Mouse (Mus musculus): ENCODE measurements at regions not wholly inside any gene's neighbourhood (a gene's known extent, or its start where the extent isn't known, plus 50 kb on each side); places are given as distances from the start of the nearest gene placed in this dataset.

DNA sequence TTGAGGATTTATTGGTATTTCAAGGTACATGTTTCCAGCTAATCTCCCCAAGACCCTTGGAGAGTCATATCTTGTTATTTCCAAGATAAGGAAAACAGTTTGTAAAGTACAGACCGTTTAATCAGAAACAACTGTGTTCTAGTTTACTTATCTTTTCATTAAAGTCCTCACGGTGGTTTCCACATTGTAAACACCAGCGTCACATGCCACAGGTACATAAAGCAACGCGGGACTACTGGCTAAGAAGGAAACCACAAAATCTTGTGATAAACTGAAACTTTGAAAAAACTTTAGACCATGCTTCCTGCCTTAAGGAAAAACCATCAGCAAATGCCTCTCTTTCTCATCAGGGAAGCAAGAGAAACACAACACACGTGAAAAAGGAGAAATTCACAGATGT is 522.4 kb upstream of the Fam174a start:
- H3K4me2 ChIP-seq (ENCODE audit: low read length): no peak overlapping the region
- WGBS: 63% methylated on average over 6 of the region's 6 CpGs
- no peak for ATAC-seq

DNA sequence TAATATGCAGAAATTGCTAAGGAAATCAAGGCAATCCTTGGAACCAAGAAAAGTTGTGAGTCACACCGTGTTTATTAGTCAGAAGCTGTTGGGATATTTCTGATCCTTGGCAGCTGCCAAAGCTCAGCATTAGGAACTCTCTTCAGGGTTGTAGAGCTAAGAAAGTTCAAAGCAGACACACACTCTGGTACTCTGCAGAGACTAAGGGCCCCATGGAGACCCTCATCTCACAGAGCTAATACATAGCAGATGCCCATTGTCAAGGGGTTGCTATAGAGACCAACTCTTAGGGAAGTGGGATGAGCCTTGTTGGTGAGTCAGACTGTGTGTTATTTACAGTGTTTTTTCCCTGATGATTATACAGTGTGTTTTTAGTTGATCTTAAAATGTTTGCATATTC is 517.4 kb upstream of the Fam174a start:
- Histone ChIP-seq H3K9me3 (ENCODE audit: control insufficient read depth, low read length) (no peaks in the 10 kb centered on the region), H3K9ac (ENCODE audit: low read depth, low read length) (no peak overlapping the region), H3K27me3 (replicated peaks; ENCODE audit: control insufficient read depth, insufficient read depth, low read length) (no peaks in the 10 kb centered on the region), H3K4me1 (ENCODE audit: control insufficient read depth, insufficient read depth, low read depth, low read length) (no peaks in the 10 kb centered on the region), H3K36me3 (ENCODE audit: control insufficient read depth, insufficient read depth, low read length) (no peaks in the 10 kb centered on the region), H3K27ac (ENCODE audit: low read depth, low read length) (no peak overlapping the region), H3K4me3 (ENCODE audit: low read length) (no peak overlapping the region), H3K4me2 (ENCODE audit: low read length) (no peak overlapping the region)
- WGBS: 61% methylated on average over 1 of the region's 1 CpGs
- ATAC-seq: no peak

More for the DNA sequence above, 522.4 kb upstream of the Fam174a start:
- H3K4me1 ChIP-seq (ENCODE audit: control insufficient read depth, insufficient read depth, low read depth, low read length): peaks cover 2% of the 10 kb centered on the region; the same call in 1 of the 2 replicates
- H3K36me3 ChIP-seq (ENCODE audit: control insufficient read depth, insufficient read depth, low read length): no peaks in the 10 kb centered on the region
- H3K9me3 ChIP-seq (ENCODE audit: control insufficient read depth, low read length): no peaks in the 10 kb centered on the region
- no peak overlapping the region for H3K4me3 ChIP-seq (ENCODE audit: low read length)
- no peaks in the 10 kb centered on the region for H3K27me3 ChIP-seq (replicated peaks; ENCODE audit: control insufficient read depth, insufficient read depth, low read length)
- no peak overlapping the region for H3K27ac ChIP-seq (ENCODE audit: low read depth, low read length)
- no peak overlapping the region for H3K9ac ChIP-seq (ENCODE audit: low read depth, low read length)

DNA sequence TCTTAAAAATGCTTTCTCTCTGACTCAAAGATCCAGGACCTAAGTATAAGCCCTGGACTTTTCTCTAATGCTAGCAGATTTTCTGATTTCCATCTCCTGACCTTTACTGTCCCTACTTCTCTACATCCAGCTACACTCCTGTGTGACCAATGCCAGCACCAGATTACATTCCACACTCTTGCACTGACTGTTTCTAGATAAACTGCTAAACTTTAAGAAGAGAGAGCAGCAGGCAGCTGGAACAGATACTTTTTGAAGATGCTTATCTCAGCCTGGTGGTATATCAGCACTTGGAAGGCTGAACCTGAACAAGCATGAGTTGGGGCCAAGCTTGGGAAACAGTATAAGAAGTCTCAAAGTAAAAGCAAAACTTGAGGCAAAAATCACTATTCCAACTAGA is 509.7 kb upstream of the Fam174a start:
- Histone ChIP-seq H3K27ac (ENCODE audit: low read depth, low read length) (no peak overlapping the region), H3K4me2 (ENCODE audit: low read length) (no peak overlapping the region), H3K36me3 (ENCODE audit: control insufficient read depth, insufficient read depth, low read length) (no peaks in the 10 kb centered on the region), H3K4me1 (ENCODE audit: control insufficient read depth, insufficient read depth, low read depth, low read length) (no peaks in the 10 kb centered on the region), H3K9ac (ENCODE audit: low read depth, low read length) (no peak overlapping the region), H3K4me3 (ENCODE audit: low read length) (no peak overlapping the region), H3K9me3 (ENCODE audit: control insufficient read depth, low read length) (no peaks in the 10 kb centered on the region), H3K27me3 (replicated peaks; ENCODE audit: control insufficient read depth, insufficient read depth, low read length) (no peaks in the 10 kb centered on the region)
- ATAC-seq: no peak

- H3K4me1 ChIP-seq (ENCODE audit: control insufficient read depth, insufficient read depth, low read depth, low read length): no peaks in the 10 kb centered on the region
- H3K9ac ChIP-seq (ENCODE audit: low read depth, low read length): no peak overlapping the region
- no peaks in the 10 kb centered on the region for H3K9me3 ChIP-seq (ENCODE audit: control insufficient read depth, low read length)
- 73% methylated on average over 1 of the region's 1 CpGs for WGBS
- no peaks in the 10 kb centered on the region for H3K36me3 ChIP-seq (ENCODE audit: control insufficient read depth, insufficient read depth, low read length)
- no peak for ATAC-seq
- H3K4me3 ChIP-seq (ENCODE audit: low read length): no peak overlapping the region
- H3K27me3 ChIP-seq (replicated peaks; ENCODE audit: control insufficient read depth, insufficient read depth, low read length): no peaks in the 10 kb centered on the region
- no peak overlapping the region for H3K27ac ChIP-seq (ENCODE audit: low read depth, low read length)
- no peak overlapping the region for H3K4me2 ChIP-seq (ENCODE audit: low read length)
These were observed 508.5 kb upstream of the Fam174a start for GRCm38 (mm10) chr1:94804877-94805276.

- no peak for ATAC-seq
- Histone ChIP-seq H3K9ac (ENCODE audit: low read depth, low read length) (no peak overlapping the region), H3K36me3 (ENCODE audit: control insufficient read depth, insufficient read depth, low read length) (no peaks in the 10 kb centered on the region), H3K27ac (ENCODE audit: low read depth, low read length) (no peak overlapping the region), H3K9me3 (ENCODE audit: control insufficient read depth, low read length) (no peaks in the 10 kb centered on the region), H3K4me3 (ENCODE audit: low read length) (no peak overlapping the region), H3K4me1 (ENCODE audit: control insufficient read depth, insufficient read depth, low read depth, low read length) (no peaks in the 10 kb centered on the region), H3K4me2 (ENCODE audit: low read length) (no peak overlapping the region), H3K27me3 (replicated peaks; ENCODE audit: control insufficient read depth, insufficient read depth, low read length) (no peaks in the 10 kb centered on the region)
These were observed 485.8 kb upstream of the Fam174a start for GRCm38 (mm10) chr1:94827628-94828027.

DNA sequence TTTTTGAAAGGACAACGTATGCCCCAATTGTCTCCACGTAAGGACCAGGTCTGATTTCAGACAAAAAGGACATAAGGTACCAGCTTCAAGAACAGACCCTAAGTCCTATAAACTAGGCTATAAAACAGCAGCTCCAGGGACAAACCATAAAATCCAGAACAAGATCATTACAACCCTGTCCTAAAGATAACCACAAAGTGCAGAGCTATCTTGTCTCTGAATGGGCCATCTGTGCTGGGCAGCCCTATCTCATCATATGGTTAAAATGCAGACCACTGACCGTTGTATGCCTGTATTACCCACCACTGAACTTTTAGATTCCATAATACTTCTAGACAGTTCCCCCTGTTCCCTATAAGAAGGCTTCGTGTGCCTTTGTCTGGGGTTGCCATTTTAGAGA is 477.4 kb upstream of the Fam174a start:
- H3K9ac ChIP-seq (ENCODE audit: low read depth, low read length): no peak overlapping the region
- H3K9me3 ChIP-seq (ENCODE audit: control insufficient read depth, low read length): no peaks in the 10 kb centered on the region
- H3K27me3 ChIP-seq (replicated peaks; ENCODE audit: control insufficient read depth, insufficient read depth, low read length): no peaks in the 10 kb centered on the region
- H3K27ac ChIP-seq (ENCODE audit: low read depth, low read length): no peak overlapping the region
- H3K4me1 ChIP-seq (ENCODE audit: control insufficient read depth, insufficient read depth, low read depth, low read length): no peaks in the 10 kb centered on the region
- WGBS: 93% methylated on average over 4 of the region's 4 CpGs
- no peak overlapping the region for H3K4me3 ChIP-seq (ENCODE audit: low read length)
- no peaks in the 10 kb centered on the region for H3K36me3 ChIP-seq (ENCODE audit: control insufficient read depth, insufficient read depth, low read length)
- ATAC-seq: no peak
- H3K4me2 ChIP-seq (ENCODE audit: low read length): no peak overlapping the region

DNA sequence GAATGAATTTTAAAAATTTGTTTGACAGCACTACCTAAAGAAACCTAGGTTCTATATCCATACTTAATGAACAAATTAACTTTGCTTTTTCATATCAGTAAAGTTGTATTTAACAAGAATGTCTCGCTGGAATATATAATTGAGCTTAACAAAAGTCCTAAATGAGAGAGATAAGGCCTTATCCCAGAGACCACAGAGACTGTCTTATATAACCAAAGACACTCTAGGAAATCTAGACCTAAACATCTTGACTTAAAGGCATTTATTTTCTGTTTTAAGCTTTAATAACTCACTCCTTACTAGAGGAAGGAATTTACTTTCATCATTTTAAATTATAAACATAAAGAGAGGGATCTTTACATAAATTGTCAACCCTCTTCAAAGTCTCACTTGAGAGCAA is 461.9 kb upstream of the Fam174a start:
- H3K36me3 ChIP-seq (ENCODE audit: control insufficient read depth, insufficient read depth, low read length): no peaks in the 10 kb centered on the region
- no peak overlapping the region for H3K4me3 ChIP-seq (ENCODE audit: low read length)
- no peaks in the 10 kb centered on the region for H3K9me3 ChIP-seq (ENCODE audit: control insufficient read depth, low read length)
- no peak overlapping the region for H3K9ac ChIP-seq (ENCODE audit: low read depth, low read length)
- H3K27ac ChIP-seq (ENCODE audit: low read depth, low read length): no peak overlapping the region
- ATAC-seq: no peak
- 89% methylated on average over 1 of the region's 1 CpGs for WGBS
- no peaks in the 10 kb centered on the region for H3K4me1 ChIP-seq (ENCODE audit: control insufficient read depth, insufficient read depth, low read depth, low read length)
- H3K4me2 ChIP-seq (ENCODE audit: low read length): no peak overlapping the region
- H3K27me3 ChIP-seq (replicated peaks; ENCODE audit: control insufficient read depth, insufficient read depth, low read length): no peaks in the 10 kb centered on the region

DNA sequence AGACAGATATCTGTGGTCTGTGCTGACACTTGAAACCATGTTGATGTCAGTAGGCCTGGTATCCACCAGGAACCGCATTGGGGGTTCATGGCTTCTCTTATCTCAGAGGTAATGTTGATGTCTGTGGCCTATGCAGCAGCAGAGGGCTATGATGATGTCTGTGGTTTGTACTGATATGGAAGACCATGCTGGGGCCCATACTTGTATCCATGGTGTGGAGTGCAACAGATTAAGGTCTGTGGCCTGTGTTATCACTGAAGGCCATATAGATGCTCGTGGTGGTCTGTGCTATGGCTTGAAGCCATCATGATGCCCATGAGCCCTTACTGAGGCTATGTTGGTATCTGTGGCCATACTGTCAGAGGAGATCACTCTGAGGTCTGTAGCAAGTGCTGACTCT is 455.0 kb upstream of the Fam174a start:
- H3K9ac ChIP-seq (ENCODE audit: low read depth, low read length): no peak overlapping the region
- H3K36me3 ChIP-seq (ENCODE audit: control insufficient read depth, insufficient read depth, low read length): no peaks in the 10 kb centered on the region
- no peak overlapping the region for H3K4me3 ChIP-seq (ENCODE audit: low read length)
- H3K4me2 ChIP-seq (ENCODE audit: low read length): no peak overlapping the region
- H3K4me1 ChIP-seq (ENCODE audit: control insufficient read depth, insufficient read depth, low read depth, low read length): no peaks in the 10 kb centered on the region
- H3K27me3 ChIP-seq (replicated peaks; ENCODE audit: control insufficient read depth, insufficient read depth, low read length): no peaks in the 10 kb centered on the region
- WGBS: 91% methylated on average over 2 of the region's 2 CpGs
- H3K9me3 ChIP-seq (ENCODE audit: control insufficient read depth, low read length): no peaks in the 10 kb centered on the region
- no peak for ATAC-seq
- no peak overlapping the region for H3K27ac ChIP-seq (ENCODE audit: low read depth, low read length)

- Histone ChIP-seq H3K4me2 (ENCODE audit: low read length) (no peak overlapping the region), H3K9me3 (ENCODE audit: control insufficient read depth, low read length) (no peaks in the 10 kb centered on the region), H3K27ac (ENCODE audit: low read depth, low read length) (no peak overlapping the region), H3K27me3 (replicated peaks; ENCODE audit: control insufficient read depth, insufficient read depth, low read length) (no peaks in the 10 kb centered on the region), H3K36me3 (ENCODE audit: control insufficient read depth, insufficient read depth, low read length) (no peaks in the 10 kb centered on the region), H3K4me1 (ENCODE audit: control insufficient read depth, insufficient read depth, low read depth, low read length) (no peaks in the 10 kb centered on the region), H3K4me3 (ENCODE audit: low read length) (no peak overlapping the region), H3K9ac (ENCODE audit: low read depth, low read length) (no peak overlapping the region)
- ATAC-seq: no peak
These were observed 444.6 kb upstream of the Fam174a start for GRCm38 (mm10) chr1:94868872-94869271.

GRCm38 (mm10) chr1:94880553-94880952 is 432.9 kb upstream of the Fam174a start:
- ATAC-seq: no peak
- H3K27me3 ChIP-seq (replicated peaks; ENCODE audit: control insufficient read depth, insufficient read depth, low read length): no peaks in the 10 kb centered on the region
- no peak overlapping the region for H3K4me3 ChIP-seq (ENCODE audit: low read length)
- no peak overlapping the region for H3K27ac ChIP-seq (ENCODE audit: low read depth, low read length)
- H3K9ac ChIP-seq (ENCODE audit: low read depth, low read length): no peak overlapping the region
- H3K4me2 ChIP-seq (ENCODE audit: low read length): no peak overlapping the region
- no peaks in the 10 kb centered on the region for H3K4me1 ChIP-seq (ENCODE audit: control insufficient read depth, insufficient read depth, low read depth, low read length)
- no peaks in the 10 kb centered on the region for H3K36me3 ChIP-seq (ENCODE audit: control insufficient read depth, insufficient read depth, low read length)
- WGBS: 98% methylated on average over 1 of the region's 1 CpGs
- H3K9me3 ChIP-seq (ENCODE audit: control insufficient read depth, low read length): no peaks in the 10 kb centered on the region
